Mouse (Mus musculus) ES-Bruce4 (cell line): Measurements from ENCODE around the gene Fxyd4.

Experiments
- CTCF ChIP-seq: IDR thresholded peaks from one replicate; pipeline ENCODE4 v1.8.1; 2011; ENCODE audit warnings: low read depth, low read length
- POLR2A ChIP-seq: IDR thresholded peaks from one replicate; pipeline ENCODE4 v1.8.1; 2011; ENCODE audit warnings: low read length; ENCODE audit not compliant: insufficient read depth

DNA sequence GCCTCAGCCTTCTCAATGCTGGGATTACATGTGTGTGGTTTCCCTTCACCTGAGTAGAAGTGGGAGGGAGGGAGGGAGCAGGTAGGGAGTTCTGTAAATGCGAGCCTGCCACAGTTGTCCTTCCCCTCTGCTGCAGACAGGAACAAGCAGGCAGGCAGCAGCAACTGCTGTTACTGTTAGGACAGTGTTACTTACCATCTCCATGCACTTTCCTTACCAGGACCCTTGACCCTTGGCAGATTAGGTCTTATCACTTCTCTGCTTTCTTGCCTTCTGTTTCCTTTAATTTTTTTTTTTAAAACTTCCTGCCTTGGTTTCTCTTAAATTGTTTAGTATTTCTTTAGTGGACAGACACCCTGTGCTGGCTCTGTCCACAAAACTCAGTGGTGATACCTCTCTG, 49.5 kb downstream of the Fxyd4 start:
- TF ChIP-seq POLR2A = no peak
- TF ChIP-seq CTCF = no peak
